Comparison of ENCODE assay signal across 13 mouse cellular contexts in genomic region chr2:117570987-117571386, GRCm38 (mm10).
DNase-seq lines count a peak whose midpoint lies in the region; ATAC-seq lines count a peak whose summit lies in the region.
"Had no signal": no experiment of that assay in that cellular context is flagged by ENCODE, and none has a peak within 500 bp of the region (broad histone marks: within the 10 kb centered on the region; RNA-seq: fewer than 3 reads in every experiment).

No protein-coding gene starts in this region.

- H3K4me2 ChIP-seq in heart, embryonic 14.5 days (ENCODE audit: low read length), result peak overlapping the region; percentile 34; the same call in 1 of the 2 replicates
- no peak overlapping the region for H3K4me2 ChIP-seq in midbrain, embryonic 11.5 days
- no peak overlapping the region for H3K4me2 ChIP-seq in midbrain, embryonic 13.5 days (replicated peaks)
- no peak overlapping the region for H3K4me2 ChIP-seq in embryonic facial prominence, embryonic 14.5 days (ENCODE audit: low read depth, low read length)

- peak; percentile 68 for ATAC-seq in heart, embryonic 14.5 days (ENCODE audit: insufficient number of reproducible peaks, insufficient read depth, low FRiP score, low read depth)
- ATAC-seq in midbrain, embryonic 11.5 days (ENCODE audit: low FRiP score), result no peak
- no peak for ATAC-seq in midbrain, embryonic 13.5 days
- peak; percentile 57; the same call in 1 of the 2 replicates for ATAC-seq in embryonic facial prominence, embryonic 14.5 days (ENCODE audit: low read depth)

- 26% methylated on average over 7 of the region's 7 CpGs for WGBS in heart, embryonic 14.5 days
- 77% methylated on average over 7 of the region's 7 CpGs for WGBS in midbrain, embryonic 11.5 days
- 79% methylated on average over 7 of the region's 7 CpGs for WGBS in midbrain, embryonic 13.5 days
- WGBS in embryonic facial prominence, embryonic 14.5 days, result 45% methylated on average over 7 of the region's 7 CpGs

- no peak overlapping the region for H3K4me3 ChIP-seq in heart, embryonic 14.5 days (ENCODE audit: control insufficient read depth in 1 of 2, insufficient read depth in 1 of 2, low read depth in 1 of 2, low read length in 2 of 2)
- H3K4me3 ChIP-seq in midbrain, embryonic 11.5 days (ENCODE audit: low read depth, low read length), result no peak overlapping the region
- H3K4me3 ChIP-seq in midbrain, embryonic 13.5 days (replicated peaks), result no peak overlapping the region
- no peak overlapping the region for H3K4me3 ChIP-seq in embryonic facial prominence, embryonic 14.5 days (ENCODE audit: low read depth, low read length)

- no peaks in the 10 kb centered on the region for H3K36me3 ChIP-seq in heart, embryonic 14.5 days (ENCODE audit: control insufficient read depth, insufficient read depth, low read length)
- H3K36me3 ChIP-seq in midbrain, embryonic 11.5 days (ENCODE audit: control insufficient read depth, insufficient read depth, low read length), result no peaks in the 10 kb centered on the region
- H3K36me3 ChIP-seq in midbrain, embryonic 13.5 days, result no peaks in the 10 kb centered on the region
- H3K36me3 ChIP-seq in embryonic facial prominence, embryonic 14.5 days (ENCODE audit: control insufficient read depth, insufficient read depth, low read length), result no peaks in the 10 kb centered on the region

- H3K27ac ChIP-seq in heart, embryonic 14.5 days (replicated peaks in 1 of 2; ENCODE audit: control insufficient read depth in 1 of 2, insufficient read depth in 1 of 2, low read depth in 2 of 2, low read length in 2 of 2), result peak overlapping the region; percentile 57 to 66
- H3K27ac ChIP-seq in midbrain, embryonic 11.5 days (ENCODE audit: low read depth, low read length), result no peak overlapping the region
- H3K27ac ChIP-seq in midbrain, embryonic 13.5 days, result no peak overlapping the region
- H3K27ac ChIP-seq in embryonic facial prominence, embryonic 14.5 days (replicated peaks; ENCODE audit: low read depth, low read length), result no peak overlapping the region
- H3K27ac ChIP-seq: macrophage had no signal

- H3K9me3 ChIP-seq in heart, embryonic 14.5 days (ENCODE audit: control insufficient read depth, low read length), result no peaks in the 10 kb centered on the region
- H3K9me3 ChIP-seq in midbrain, embryonic 11.5 days (ENCODE audit: control insufficient read depth, low read length), result no peaks in the 10 kb centered on the region
- H3K9me3 ChIP-seq in midbrain, embryonic 13.5 days, result no peaks in the 10 kb centered on the region
- H3K9me3 ChIP-seq in embryonic facial prominence, embryonic 14.5 days (ENCODE audit: control insufficient read depth, low read length), result no peaks in the 10 kb centered on the region

- intact Hi-C loops in heart, postnatal 36 days (cut with DNase I), result no loop called here

- no peak for DNase-seq in heart, postnatal 36 days
- DNase-seq in midbrain, embryonic 11.5 days (ENCODE audit: low spot score, missing footprints), result peak; percentile 87
- DNase-seq in embryonic facial prominence, embryonic 14.5 days (ENCODE audit: low spot score), result peak; percentile 51
- DNase-seq in testis, postnatal 10 days (ENCODE audit: low spot score), result peak; percentile 40
- no peak for DNase-seq in adrenal gland, adult (ENCODE audit: inconsistent age in 2 of 2, low spot score in 1 of 2)
- no peak for DNase-seq in right cerebral cortex, postnatal 14 days
- DNase-seq: cerebellum, adult 11 months; cerebellum, postnatal 36 days; kidney, postnatal 25 days; right cerebral cortex, postnatal 4 days had no signal

- H3K27me3 ChIP-seq in heart, embryonic 14.5 days (ENCODE audit: control insufficient read depth, insufficient read depth, low read length), result no peaks in the 10 kb centered on the region
- no peaks in the 10 kb centered on the region for H3K27me3 ChIP-seq in midbrain, embryonic 11.5 days (ENCODE audit: control insufficient read depth, insufficient read depth, low read length)
- no peaks in the 10 kb centered on the region for H3K27me3 ChIP-seq in midbrain, embryonic 13.5 days
- H3K27me3 ChIP-seq in embryonic facial prominence, embryonic 14.5 days (replicated peaks; ENCODE audit: control insufficient read depth, insufficient read depth, low read length), result no peaks in the 10 kb centered on the region

- H3K9ac ChIP-seq in heart, embryonic 14.5 days (ENCODE audit: low read length), result no peak overlapping the region
- H3K9ac ChIP-seq in midbrain, embryonic 11.5 days (ENCODE audit: low read length), result no peak overlapping the region
- H3K9ac ChIP-seq in midbrain, embryonic 13.5 days (replicated peaks), result no peak overlapping the region
- no peak overlapping the region for H3K9ac ChIP-seq in embryonic facial prominence, embryonic 14.5 days (ENCODE audit: low read depth, low read length)

- peaks cover 12% of the 10 kb centered on the region in 2 experiments for H3K4me1 ChIP-seq in heart, embryonic 14.5 days (ENCODE audit: control insufficient read depth in 2 of 2, insufficient read depth in 2 of 2, low read length in 2 of 2)
- H3K4me1 ChIP-seq in midbrain, embryonic 11.5 days (ENCODE audit: control insufficient read depth, insufficient read depth, low read length), result no peaks in the 10 kb centered on the region
- H3K4me1 ChIP-seq in midbrain, embryonic 13.5 days (replicated peaks), result no peaks in the 10 kb centered on the region
- no peaks in the 10 kb centered on the region for H3K4me1 ChIP-seq in embryonic facial prominence, embryonic 14.5 days (ENCODE audit: control insufficient read depth, insufficient read depth, low read length)

Comparison
In these comparisons a context has a peak if more than half of its experiments do, and no peak if none do; other contexts are left out.
1. ATAC-seq: peak in heart, embryonic 14.5 days (single experiment) and embryonic facial prominence, embryonic 14.5 days (single experiment); none in midbrain, embryonic 11.5 days (single experiment) and midbrain, embryonic 13.5 days (single experiment).
2. H3K27ac ChIP-seq: peak in heart, embryonic 14.5 days (2 of 2); none in midbrain, embryonic 11.5 days (single experiment), midbrain, embryonic 13.5 days (single experiment) and embryonic facial prominence, embryonic 14.5 days (single experiment).
3. DNase-seq: peak in midbrain, embryonic 11.5 days (single experiment), embryonic facial prominence, embryonic 14.5 days (single experiment) and testis, postnatal 10 days (single experiment); none in heart, postnatal 36 days (0 of 2), adrenal gland, adult (0 of 2) and right cerebral cortex, postnatal 14 days (single experiment).